Mouse (Mus musculus) ES-E14 (cell line): Measurements from ENCODE around the gene Gm17364.

Experiments used
- ZC3H11A ChIP-seq: IDR thresholded peaks from 2 replicates; pipeline ENCODE4 v1.6.1; 2012; ENCODE audit warnings: low read depth, mild to moderate bottlenecking, inconsistent platforms, low read length, borderline replicate concordance
- ZNF384 ChIP-seq: IDR thresholded peaks from 2 replicates; pipeline ENCODE4 v1.6.1; 2012; ENCODE audit warnings: low read depth, low read length, inconsistent platforms

DNA sequence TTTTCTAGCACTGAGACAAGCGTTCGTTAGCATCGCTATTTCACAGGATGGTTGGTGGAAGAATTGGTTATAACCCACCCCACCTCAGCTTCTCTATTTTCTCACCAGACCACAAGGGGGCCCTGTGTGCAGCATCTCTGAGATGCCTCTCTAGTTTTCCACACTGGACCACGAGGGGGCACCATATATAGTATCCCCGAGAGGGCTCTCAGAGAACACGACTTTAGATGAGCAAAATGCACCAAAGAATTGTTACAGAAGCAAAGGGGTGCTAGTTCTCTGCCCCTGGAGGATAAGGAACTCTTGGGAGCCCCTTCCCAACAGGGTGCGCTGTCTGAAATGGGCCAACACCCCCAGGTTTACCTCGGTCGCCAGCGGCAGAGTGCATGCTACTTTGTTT is 28.9 kb upstream of the Gm17364 start:
- TF ChIP-seq ZNF384 (no peak), ZC3H11A (peak; percentile 85)
